Mouse (Mus musculus) kidney, adult 2 months (tissue): ENCODE measurements around the gene Whamm.

Source experiments
- CTCF ChIP-seq: fragments of 200-500 bp; conservative IDR thresholded peaks from 2 replicates; pipeline ENCODE4 v1.5.1; 2011; ENCODE audit warnings: low read depth, mild to moderate bottlenecking, control low read depth, low read length, moderate library complexity, mixed read lengths; ENCODE audit not compliant: insufficient read depth, insufficient read length
- POLR2A ChIP-seq: fragments of 200-500 bp; IDR thresholded peaks from one replicate; pipeline ENCODE4 v1.6.1; 2011; ENCODE audit warnings: low read depth, low read length, control low read depth

GRCm38 (mm10) chr7:81560101-81561049 lies 10.7 kb upstream of the Whamm start:
- TF ChIP-seq POLR2A (no peak), CTCF (no peak)
